Mouse (Mus musculus) left cerebral cortex, postnatal 25 days (tissue): Measurements from ENCODE around the gene Il20. TPM values are rescaled to one million over a fixed set of nuclear protein-coding genes. Genes with fewer than 3 reads are reported as not detected.

Source experiments
- DNase-seq, 2 experiments: peaks; one replicate each; pipeline ENCODE4 v3.0.0; 2022; ENCODE audit warnings: low spot score in 2 of 2, mixed read lengths in 1 of 2
- intact Hi-C: fragments of 180-260 bp; cut with DNase I; formaldehyde crosslinking; loops from one replicate; pipeline ENCODE4 v1.15.1; 2025
- total RNA-seq, 2 experiments: library from RNA; stranded (reverse); gene quantifications; 2 replicates each; pipeline ENCODE4 v1.2.3; 2021

Gene Il20
- total RNA-seq, 2 experiments from 2014 or later, result not detected

DNA sequence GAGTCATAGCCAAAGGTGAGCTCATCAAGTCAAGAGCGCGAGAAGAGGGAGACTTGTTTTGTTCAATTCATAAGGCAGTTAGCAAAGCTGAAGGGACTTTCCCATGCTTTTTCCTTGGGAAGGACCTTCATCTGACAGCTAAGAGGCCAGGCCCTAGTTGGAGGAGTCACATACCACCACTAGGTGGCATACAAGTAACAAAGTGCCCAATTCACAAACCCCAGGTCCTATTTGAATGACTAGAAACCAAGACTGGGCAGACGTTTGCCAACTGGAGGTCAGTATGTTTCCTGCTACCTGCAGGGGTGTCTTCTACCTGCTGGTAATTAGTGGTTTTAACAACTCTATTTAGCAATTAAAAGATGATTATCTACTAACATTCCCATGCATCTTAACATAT lies 36.1 kb downstream of the Il20 start:
- intact Hi-C loops, result loop anchor here (1.0 to 5.0 kb wide), 3 partner anchors 87 to 392 kb away; no protein-coding TSS in a partner anchor
- DNase-seq, result peak; percentile 53 to 72

DNA sequence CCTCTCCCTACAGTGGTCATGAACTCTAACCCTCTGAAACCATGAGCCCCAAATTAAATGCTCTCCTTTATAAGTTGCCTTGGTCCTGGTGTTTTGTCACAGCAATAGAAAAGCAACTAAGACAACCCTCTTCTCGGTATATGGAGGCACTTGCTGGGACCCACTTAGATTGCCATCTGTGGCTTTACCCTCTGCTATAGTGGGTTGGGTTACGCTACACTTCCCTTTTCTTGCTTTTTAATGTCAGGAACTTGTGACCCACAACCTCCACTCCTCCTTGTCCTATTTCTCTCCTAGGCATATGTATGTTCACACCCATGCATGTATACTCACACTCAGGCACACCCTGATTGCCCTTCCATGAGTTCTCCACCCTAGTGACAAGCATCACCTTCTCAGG lies 38.3 kb downstream of the Il20 start:
- intact Hi-C loops, result no loop called here
- DNase-seq, result no peak

DNA sequence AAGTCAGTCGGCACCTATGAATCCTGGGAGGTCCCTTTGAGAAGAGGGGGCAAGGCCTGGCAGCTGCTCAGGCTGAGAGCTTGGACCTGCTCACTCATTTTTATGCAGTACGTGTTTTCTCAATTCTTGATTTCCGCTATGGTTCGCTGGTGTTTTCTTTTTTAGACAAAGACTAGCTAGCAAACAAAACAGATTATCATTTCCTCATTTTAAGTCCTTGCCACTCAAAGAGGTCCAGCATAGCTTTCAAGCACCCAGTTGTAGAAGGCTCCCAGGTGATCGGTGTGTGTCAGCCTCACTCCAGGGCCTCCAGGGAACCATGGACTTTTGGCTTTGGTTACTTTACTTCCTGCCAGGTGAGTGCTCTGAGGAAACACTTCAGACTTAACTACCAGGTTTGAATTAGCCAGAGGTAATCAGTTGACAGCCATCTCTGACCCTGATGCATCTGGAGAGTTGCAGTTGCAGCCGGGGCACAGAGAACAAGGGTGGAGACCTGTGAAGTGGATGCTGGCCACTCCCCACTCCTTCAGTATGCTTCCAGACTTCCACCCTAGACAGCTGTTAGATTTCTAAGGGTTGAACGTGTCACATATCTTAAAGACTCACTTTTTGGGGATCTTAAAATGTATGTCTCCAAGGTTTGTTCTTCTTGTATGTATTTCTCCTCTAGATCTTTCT lies 45.6 kb downstream of the Il20 start, which contains the start of gene Fcmr:
Gene Fcmr, plus strand, starts transcription at position 129 of the 681 bp plus-strand sequence.
- DNase-seq, result no peak
- intact Hi-C loops, result no loop called here

DNA sequence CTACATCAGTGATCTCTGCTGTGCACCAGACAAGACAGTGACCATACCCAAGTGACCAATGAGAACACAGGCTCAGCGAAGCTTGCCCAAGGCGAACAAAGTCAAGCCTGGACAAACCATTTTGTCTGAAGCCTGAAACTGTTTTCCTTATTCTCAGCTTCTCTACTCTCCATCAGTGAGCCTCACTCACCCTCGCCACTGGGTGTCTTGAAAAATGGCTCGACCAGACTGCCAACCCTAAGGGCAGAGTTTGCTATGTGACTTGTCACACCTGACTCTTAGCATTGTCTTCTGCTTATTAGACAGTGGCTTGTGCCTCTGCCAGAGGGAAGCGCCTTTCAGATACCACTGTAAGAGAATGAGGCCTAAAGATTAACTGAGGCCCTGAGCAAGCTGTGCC lies 46.5 kb downstream of the Il20 start:
- intact Hi-C loops, result no loop called here
- DNase-seq, result no peak

DNA sequence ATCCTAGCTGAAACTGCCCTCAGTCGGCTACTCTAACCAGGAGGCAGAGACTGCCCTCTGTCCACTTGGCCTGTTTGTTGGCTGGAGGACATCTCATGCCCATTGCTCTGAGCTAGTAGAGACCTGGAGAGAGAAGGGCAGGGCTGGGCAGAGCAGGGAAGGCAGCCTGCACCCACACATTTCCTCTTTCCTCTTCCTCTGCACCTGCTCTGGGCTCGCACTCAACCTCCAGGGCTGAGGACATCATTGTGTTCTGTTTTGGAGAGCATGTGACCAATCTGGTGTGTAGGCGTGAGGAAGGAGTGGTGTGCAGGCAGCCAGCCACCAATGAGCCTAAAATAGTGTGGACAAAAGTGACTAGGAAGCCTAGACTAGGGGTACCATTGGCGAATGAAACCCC lies 47.0 kb downstream of the Il20 start:
- intact Hi-C loops, result no loop called here
- peak in 1 of 2 experiments; percentile 26 for DNase-seq

DNA sequence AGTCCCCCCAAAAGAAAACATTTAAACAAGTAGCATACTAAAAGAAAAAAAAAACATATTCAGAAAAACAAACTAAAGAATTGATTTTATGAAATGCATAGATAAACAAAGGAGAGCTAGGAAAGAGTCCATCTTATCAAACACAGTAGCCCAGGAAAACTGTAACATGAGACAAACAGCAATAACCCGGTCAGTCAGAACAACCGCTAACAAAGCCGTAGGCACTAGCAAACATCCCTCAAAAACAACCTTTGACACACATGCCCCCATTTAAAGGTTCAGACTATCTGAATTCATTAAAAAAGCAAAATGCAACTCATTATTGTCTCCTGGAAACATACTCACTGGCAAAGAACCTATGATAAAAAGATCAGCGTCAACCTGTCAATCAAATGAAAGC lies 53.8 kb downstream of the Il20 start:
- intact Hi-C loops, result no loop called here
- DNase-seq, result no peak

Other genes with a start within 250 kb of the Il20 start
- gene C4bp, start 249.8 kb downstream of the Il20 start, total RNA-seq, result not detected
- gene Gm29427, start 195.7 kb downstream of the Il20 start, total RNA-seq, result not detected
- gene Yod1, start 194.1 kb downstream of the Il20 start, total RNA-seq, result 10 to 100 TPM; 16.2 to 16.9 TPM
- 10 to 100 TPM; 37.6 to 48.4 TPM for gene Pfkfb2, start 182.2 kb downstream of the Il20 start, total RNA-seq
- 1 to 10 TPM; 1.8 TPM for gene AA986860, start 179.5 kb downstream of the Il20 start, total RNA-seq
- not detected for gene Fcamr, start 110.5 kb downstream of the Il20 start, total RNA-seq
- not detected for gene Pigr, start 84.8 kb downstream of the Il20 start, total RNA-seq
- gene Fcmr, start 45.8 kb downstream of the Il20 start, total RNA-seq, result not detected
- not detected for gene Il24, start 24.0 kb downstream of the Il20 start, total RNA-seq
- not detected for gene Il19, start 28.7 kb upstream of the Il20 start, total RNA-seq
- not detected for gene Il10, start 108.4 kb upstream of the Il20 start, total RNA-seq
- 10 to 100 TPM; 25.8 to 28.3 TPM for gene Mapkapk2, start 186.4 kb upstream of the Il20 start, total RNA-seq
- 10 to 100 TPM in 1 of 2 experiments, 1 to 10 TPM in 1; 9.4 to 14.1 TPM for gene Dyrk3, start 226.9 kb upstream of the Il20 start, total RNA-seq
- 10 to 100 TPM; 34.1 to 36.7 TPM for gene Eif2d, start 241.7 kb upstream of the Il20 start, total RNA-seq